Mouse (Mus musculus) urinary bladder, postnatal 4 days (tissue): ENCODE data around the gene Ankib1.
"Not testable (repeated sequence)": the region's sequence is repeated elsewhere in the genome, so short reads cannot be mapped to it uniquely, and the experiment has no call there.

ENCODE experiments used
- DNase-seq, 2 experiments: peaks; one replicate each; pipeline ENCODE4 v3.0.0; 2021 to 2022; ENCODE audit warnings: low spot score in 2 of 2

The Ankib1 gene

GRCm38 (mm10) chr5:3802433-3803291 lies at the start of gene Ankib1, which contains the start of gene Krit1:
Ankib1 (minus strand) TSS chr5:3802925.
Krit1 (plus strand) TSS chr5:3803184.
- peak; percentile 86 to 88 for DNase-seq

GRCm38 (mm10) chr5:3845026-3845425 lies 42.3 kb upstream of the Ankib1 start, which contains the start of gene Lrrd1:
Lrrd1 (plus strand) TSS chr5:3845173.
- no peak for DNase-seq

GRCm38 (mm10) chr5:3834107-3834506 lies 31.4 kb upstream of the Ankib1 start:
- DNase-seq: no peak

- no peak for DNase-seq
Observed at GRCm38 (mm10) chr5:3808472-3808871, 5.7 kb upstream of the Ankib1 start.

GRCm38 (mm10) chr5:3803292-3804165 lies 804 bp upstream of the Ankib1 start:
- no peak for DNase-seq

GRCm38 (mm10) chr5:3801672-3802432 lies 873 bp downstream of the Ankib1 start:
- no peak for DNase-seq

- no peak for DNase-seq
Observed at GRCm38 (mm10) chr5:3800881-3801280, 1.8 kb downstream of the Ankib1 start.

- DNase-seq: no peak
Observed at GRCm38 (mm10) chr5:3800041-3800440, 2.7 kb downstream of the Ankib1 start.

- DNase-seq: not testable (repeated sequence)
Observed at GRCm38 (mm10) chr5:3798656-3799055, 4.1 kb downstream of the Ankib1 start.

GRCm38 (mm10) chr5:3797101-3797500 lies 5.6 kb downstream of the Ankib1 start:
- DNase-seq: not testable (repeated sequence)

- DNase-seq: no peak
Observed at GRCm38 (mm10) chr5:3791048-3791447, 11.7 kb downstream of the Ankib1 start.

GRCm38 (mm10) chr5:3787548-3787947 lies 15.2 kb downstream of the Ankib1 start:
- DNase-seq: no peak

GRCm38 (mm10) chr5:3784751-3785496 lies 17.8 kb downstream of the Ankib1 start:
- DNase-seq: no peak

- no peak for DNase-seq
Observed at GRCm38 (mm10) chr5:3783947-3784681, 18.6 kb downstream of the Ankib1 start.

GRCm38 (mm10) chr5:3782670-3783069 lies 20.1 kb downstream of the Ankib1 start:
- no peak for DNase-seq

GRCm38 (mm10) chr5:3772017-3772416 lies 30.7 kb downstream of the Ankib1 start:
- no peak for DNase-seq

GRCm38 (mm10) chr5:3771512-3771911 lies 31.2 kb downstream of the Ankib1 start:
- DNase-seq: no peak

GRCm38 (mm10) chr5:3750536-3750935 lies 52.2 kb downstream of the Ankib1 start:
- not testable (repeated sequence) for DNase-seq

- DNase-seq: not testable (repeated sequence)
Observed at GRCm38 (mm10) chr5:3732846-3733245, 69.9 kb downstream of the Ankib1 start.

- DNase-seq: no peak
Observed at GRCm38 (mm10) chr5:3728820-3729219, 73.9 kb downstream of the Ankib1 start.
